In genomic region chr2:27595251-27595650, GRCm38 (mm10) we compare ENCODE assay signal across 20 mouse cellular contexts.
"Had no signal": no experiment of that assay in that cellular context is flagged by ENCODE, and none has a peak within 500 bp of the region (broad histone marks: within the 10 kb centered on the region; RNA-seq: fewer than 3 reads in every experiment).

No protein-coding gene starts in this region.

- H3K36me3 ChIP-seq: liver, embryonic 13.5 days; liver, embryonic 15.5 days; midbrain, embryonic 10.5 days; midbrain, embryonic 13.5 days; midbrain, embryonic 15.5 days; neural tube, embryonic 13.5 days; neural tube, embryonic 15.5 days had no signal

- H3K27me3 ChIP-seq: liver, embryonic 13.5 days; liver, embryonic 15.5 days; midbrain, embryonic 13.5 days; midbrain, embryonic 15.5 days; neural tube, embryonic 13.5 days had no signal

- DNase-seq: liver, embryonic 13.5 days; lung, adult 18-20 months; lung, embryonic 14.5 days; lung, postnatal 10 days; lung, postnatal 4 days; retina, postnatal 1 day; right cerebral cortex, adult 18-20 months; right cerebral cortex, postnatal 25 days; right cerebral cortex, postnatal 4 days; spleen, adult 18-20 months; thymus, adult 18-20 months; thymus, postnatal 25 days; thymus, postnatal 4 days had no signal

- H3K4me3 ChIP-seq: liver, embryonic 13.5 days; liver, embryonic 15.5 days; midbrain, embryonic 10.5 days; midbrain, embryonic 13.5 days; midbrain, embryonic 15.5 days; myocyte; neural tube, embryonic 13.5 days; neural tube, embryonic 15.5 days had no signal

- H3K9ac ChIP-seq: liver, embryonic 13.5 days; liver, embryonic 15.5 days; lung, embryonic 14.5 days; midbrain, embryonic 13.5 days; midbrain, embryonic 15.5 days; neural tube, embryonic 13.5 days; neural tube, embryonic 15.5 days had no signal

- ATAC-seq: midbrain, embryonic 13.5 days; midbrain, embryonic 15.5 days had no signal

- H3K4me1 ChIP-seq: midbrain, embryonic 13.5 days had no signal

- H3K9me3 ChIP-seq: liver, embryonic 13.5 days; liver, embryonic 15.5 days; midbrain, embryonic 10.5 days; midbrain, embryonic 13.5 days; midbrain, embryonic 15.5 days; neural tube, embryonic 15.5 days had no signal

- H3K27ac ChIP-seq: liver, embryonic 13.5 days; liver, embryonic 15.5 days; midbrain, embryonic 10.5 days; midbrain, embryonic 13.5 days; midbrain, embryonic 15.5 days; neural tube, embryonic 13.5 days; neural tube, embryonic 15.5 days had no signal

- H3K4me2 ChIP-seq: liver, embryonic 13.5 days; liver, embryonic 15.5 days; lung, embryonic 14.5 days; midbrain, embryonic 13.5 days; midbrain, embryonic 15.5 days; neural tube, embryonic 13.5 days; neural tube, embryonic 15.5 days had no signal
